Mouse (Mus musculus) frontal cortex, adult 2 months (tissue): ENCODE measurements at regions not wholly inside any gene's neighbourhood (a gene's known extent, or its start where the extent isn't known, plus 50 kb on each side); places are given as distances from the start of the nearest gene placed in this dataset.
"Not testable (repeated sequence)": the region's sequence is repeated elsewhere in the genome, so short reads cannot be mapped to it uniquely, and the experiment has no call there.

Experiments
- DNase-seq, 2 experiments: peaks; one replicate each; pipeline ENCODE4 v3.0.0; 2022; ENCODE audit warnings: low spot score in 1 of 2; ENCODE audit errors: extremely low spot score in 1 of 2

DNA sequence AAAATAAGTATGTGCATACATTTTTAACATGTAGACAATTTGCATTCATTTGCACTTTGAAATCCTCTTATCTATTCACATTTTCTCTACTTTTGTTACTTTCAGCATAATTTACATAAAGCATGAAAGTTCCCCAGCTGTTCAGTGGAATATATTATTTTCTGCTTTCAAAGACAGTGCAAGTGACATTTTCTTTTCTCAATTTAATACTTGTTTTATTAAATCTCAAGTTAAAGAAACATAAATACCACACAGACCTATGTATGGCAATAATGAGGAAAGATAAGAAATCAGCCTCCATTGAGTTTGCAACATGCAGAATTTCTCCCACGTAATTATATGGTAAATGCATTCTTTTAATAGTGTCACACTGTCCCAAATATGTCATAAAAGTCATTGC lies 1168.1 kb upstream of the Gje1 start:
- DNase-seq: no peak

- DNase-seq: peak; percentile 40 to 52
Measured at GRCm38 (mm10) chr10:15868063-15868462, 1150.0 kb upstream of the Gje1 start.

- DNase-seq: peak in 1 of 2 experiments; percentile 9
Measured at GRCm38 (mm10) chr10:15866931-15867330, 1148.9 kb upstream of the Gje1 start.

DNA sequence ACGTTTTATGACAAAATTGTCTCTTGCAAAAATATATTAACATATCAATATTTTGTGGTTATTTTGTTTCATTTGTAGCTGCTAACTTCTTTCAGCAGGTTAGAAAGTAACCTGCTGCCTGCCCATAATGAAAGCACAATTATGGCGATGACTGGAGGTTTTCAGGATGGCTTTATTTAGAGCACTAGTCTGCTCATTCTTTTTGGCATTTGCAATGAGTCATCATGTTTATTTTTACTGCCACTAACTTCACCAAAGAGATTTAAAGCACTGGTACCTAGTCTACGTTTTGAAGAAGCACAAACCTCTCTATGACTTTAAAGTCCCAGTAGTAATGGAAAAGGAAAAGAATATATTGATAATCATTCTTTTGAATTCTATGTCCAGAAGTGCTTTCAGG lies 1123.4 kb upstream of the Gje1 start:
- peak in 1 of 2 experiments; percentile 10 for DNase-seq

DNA sequence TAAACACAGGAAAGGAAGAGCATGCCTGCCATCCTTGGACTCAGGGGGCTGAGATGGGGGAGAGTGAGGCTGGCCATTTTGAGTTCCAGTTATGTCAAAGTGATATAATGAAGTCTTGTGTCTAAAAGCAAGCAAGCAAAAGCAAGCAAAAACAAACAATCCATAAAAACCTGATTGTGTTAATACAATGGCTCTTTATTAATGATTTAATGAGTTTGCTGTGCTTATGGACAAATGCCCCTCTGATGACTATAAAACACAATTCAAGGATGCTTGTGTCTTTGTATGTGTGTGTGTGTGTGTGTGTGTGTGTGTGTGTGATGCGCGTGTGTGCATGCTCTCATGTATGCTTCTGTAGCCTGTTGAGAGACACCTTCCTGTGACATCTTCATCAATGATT lies 1114.3 kb upstream of the Gje1 start:
- no peak for DNase-seq

GRCm38 (mm10) chr10:15825457-15825856 lies 1107.4 kb upstream of the Gje1 start:
- no peak for DNase-seq

DNA sequence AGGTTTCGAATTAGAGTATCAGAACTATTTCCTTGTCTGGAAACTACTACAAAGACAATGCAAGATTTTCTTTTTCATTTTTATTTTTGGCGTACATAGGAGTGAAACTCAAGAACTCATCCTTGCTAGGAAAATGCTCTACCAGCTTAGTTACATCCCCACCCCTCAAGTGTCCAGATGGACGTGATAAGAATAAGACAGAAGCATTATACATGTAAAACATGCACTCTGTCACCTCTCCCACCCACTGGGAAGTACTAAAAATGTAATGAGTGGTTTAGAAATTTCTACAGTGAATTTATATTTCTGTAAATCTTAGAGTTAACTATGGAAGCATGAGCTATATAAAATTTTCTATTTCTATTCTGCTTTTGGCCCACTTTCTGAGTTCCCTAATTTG lies 1089.3 kb upstream of the Gje1 start:
- DNase-seq: peak; percentile 46 to 51

DNA sequence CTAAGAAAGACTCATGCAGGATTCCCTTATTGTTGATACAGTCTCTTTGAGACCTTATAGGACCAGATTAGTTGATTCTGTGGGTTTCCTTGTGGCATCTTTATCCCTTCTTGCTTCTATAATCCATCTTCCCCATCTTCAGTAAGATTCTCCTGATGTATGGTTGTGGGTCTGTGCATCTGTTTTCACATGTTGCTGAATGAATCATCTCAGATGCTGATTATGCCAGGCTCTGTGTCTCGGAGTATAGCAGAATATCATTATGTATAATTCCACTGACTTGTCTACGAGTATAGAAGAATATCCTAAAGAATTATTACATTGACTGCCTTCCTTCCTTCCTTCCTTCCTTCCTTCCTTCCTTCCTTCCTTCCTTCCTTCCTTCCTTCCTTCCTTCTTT lies 1087.8 kb upstream of the Gje1 start:
- peak in 1 of 2 experiments; percentile 24 for DNase-seq

DNA sequence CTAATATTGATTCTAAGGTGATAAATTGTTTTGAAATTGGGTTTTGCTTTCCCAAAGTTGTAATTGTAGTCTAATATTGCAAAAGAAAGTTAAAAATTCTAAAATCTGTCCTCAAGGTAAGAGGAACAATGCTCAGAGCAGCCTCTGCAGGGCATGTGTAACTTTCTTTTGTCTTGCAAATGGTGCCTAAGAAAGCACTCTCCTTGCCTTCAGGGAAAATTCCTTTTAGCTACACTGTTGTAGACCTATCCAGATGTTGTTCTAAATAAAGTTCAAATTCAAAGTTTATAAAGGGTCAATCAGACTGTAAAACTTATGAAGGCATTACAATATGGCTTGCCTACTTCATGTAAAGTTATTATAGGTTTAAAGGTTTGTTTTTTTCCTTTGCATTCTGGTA lies 1075.2 kb upstream of the Gje1 start:
- not testable (repeated sequence) for DNase-seq

DNA sequence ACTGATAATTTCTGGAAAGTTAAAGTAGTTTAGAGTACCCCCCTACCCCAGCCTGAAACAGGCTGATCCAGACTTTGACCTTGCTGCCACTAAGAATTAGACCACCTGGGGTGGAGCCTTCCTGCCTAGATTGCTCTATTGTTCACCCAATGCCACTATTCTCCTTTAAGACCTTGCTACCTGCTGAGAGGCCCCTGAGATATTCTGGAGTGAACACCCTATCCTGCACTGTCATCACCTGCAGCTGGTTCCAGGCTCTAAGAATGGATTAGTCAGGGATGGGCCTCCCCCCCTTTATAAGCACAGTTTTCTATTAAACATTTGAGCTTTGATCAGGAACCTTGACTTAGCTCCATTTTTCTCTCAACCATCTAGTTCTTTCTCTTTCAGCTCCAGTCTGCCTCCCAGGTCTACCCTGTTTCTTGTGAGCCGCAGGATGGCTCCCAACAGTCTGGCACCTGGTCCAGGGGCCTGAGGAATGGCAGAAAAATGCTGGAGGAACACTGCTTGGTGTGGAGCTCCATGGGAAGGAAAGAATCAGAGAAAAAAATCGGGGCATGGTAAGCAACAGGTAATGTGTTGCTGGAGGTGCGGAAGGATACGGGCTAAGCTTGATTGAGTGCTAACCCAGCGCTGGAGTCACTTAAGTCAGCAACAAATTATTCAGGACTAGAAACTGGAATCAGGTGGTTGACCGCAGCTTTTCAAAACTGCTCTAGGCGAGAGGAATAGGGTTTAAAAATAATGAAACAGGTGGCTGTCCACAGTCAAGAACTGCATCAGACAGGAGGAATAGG lies 1073.7 kb upstream of the Gje1 start:
- no peak for DNase-seq

- peak in 1 of 2 experiments; percentile 31 for DNase-seq
Measured at GRCm38 (mm10) chr10:15759983-15760723, 1042.1 kb upstream of the Gje1 start.

- DNase-seq: no peak
Measured at GRCm38 (mm10) chr10:15759576-15759975, 1041.6 kb upstream of the Gje1 start.

- DNase-seq: no peak
Measured at GRCm38 (mm10) chr10:15757503-15757902, 1039.5 kb upstream of the Gje1 start.

GRCm38 (mm10) chr10:15746866-15747265 lies 1028.9 kb upstream of the Gje1 start:
- no peak for DNase-seq

DNA sequence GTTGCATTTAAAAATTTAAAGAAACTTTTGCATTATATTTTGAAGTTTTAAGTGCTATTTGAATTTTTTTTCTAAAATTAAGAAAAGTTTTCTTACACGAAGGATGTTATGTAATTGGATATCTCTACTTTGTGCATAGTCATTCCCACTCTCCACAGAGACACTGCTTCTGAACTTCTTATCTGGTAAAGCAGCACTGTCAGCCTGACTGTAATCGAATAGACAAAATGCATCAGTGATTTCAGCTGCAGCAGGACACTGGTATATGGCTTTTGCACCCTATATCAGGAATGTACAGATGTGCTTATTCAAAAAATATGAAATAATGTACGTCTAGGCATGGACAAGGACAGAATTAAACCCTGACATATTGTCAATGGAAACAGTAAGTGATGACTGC lies 1020.6 kb upstream of the Gje1 start:
- DNase-seq: no peak

- no peak for DNase-seq
Measured at GRCm38 (mm10) chr10:15731318-15731717, 1013.3 kb upstream of the Gje1 start.

- no peak for DNase-seq
Measured at GRCm38 (mm10) chr10:15697946-15698345, 979.9 kb upstream of the Gje1 start.

- DNase-seq: no peak
Measured at GRCm38 (mm10) chr10:15697050-15697449, 979.0 kb upstream of the Gje1 start.

- not testable (repeated sequence) for DNase-seq
Measured at GRCm38 (mm10) chr10:15671638-15672037, 953.6 kb upstream of the Gje1 start.
